Mouse (Mus musculus) activated CD4-positive, CD25-positive, alpha-beta regulatory T cell, adult 9 weeks (primary cell): ENCODE measurements around the gene Olfr632. TPM values are rescaled to one million over a fixed set of nuclear protein-coding genes. Genes with fewer than 3 reads are reported as not detected.

Experiments
- polyA plus RNA-seq: library from polyadenylated mRNA; unstranded; fragments of 100-300 nt; shearing (Covaris generic); gene quantifications from one replicate; pipeline ENCODE4 v1.2.1, GENCODE M21; 2017

The Olfr632 gene
- not detected for polyA plus RNA-seq

GRCm38 (mm10) chr7:103934264-103934663 lies at the start of gene Olfr632:
Olfr632 (plus strand) TSS chr7:103934347.

DNA sequence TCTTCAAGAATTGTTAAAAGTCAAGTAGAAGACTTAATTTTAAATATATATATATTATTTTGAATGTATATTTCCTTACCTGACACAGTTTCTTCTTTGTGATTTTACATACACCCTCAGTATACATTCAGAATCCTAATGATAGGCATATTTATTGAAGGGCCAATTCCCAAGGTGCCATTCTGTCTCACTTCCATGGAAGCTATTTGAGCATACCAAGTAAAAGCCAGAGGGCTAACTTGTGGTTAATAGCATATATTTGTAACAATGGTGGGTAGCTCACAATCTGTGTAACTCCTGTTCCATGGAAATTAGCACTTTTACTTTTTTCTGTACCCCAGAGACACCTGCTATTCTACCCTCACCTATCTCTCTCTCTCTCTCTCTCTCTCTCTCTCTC lies 48.0 kb upstream of the Olfr632 start, which contains the start of gene Olfr66:
Olfr66 (minus strand) TSS at position 101 of the 400 bp plus-strand sequence.

GRCm38 (mm10) chr7:103894385-103894784 lies 39.8 kb upstream of the Olfr632 start, which contains the start of gene Olfr64:
Olfr64 (minus strand) TSS chr7:103894485.

DNA sequence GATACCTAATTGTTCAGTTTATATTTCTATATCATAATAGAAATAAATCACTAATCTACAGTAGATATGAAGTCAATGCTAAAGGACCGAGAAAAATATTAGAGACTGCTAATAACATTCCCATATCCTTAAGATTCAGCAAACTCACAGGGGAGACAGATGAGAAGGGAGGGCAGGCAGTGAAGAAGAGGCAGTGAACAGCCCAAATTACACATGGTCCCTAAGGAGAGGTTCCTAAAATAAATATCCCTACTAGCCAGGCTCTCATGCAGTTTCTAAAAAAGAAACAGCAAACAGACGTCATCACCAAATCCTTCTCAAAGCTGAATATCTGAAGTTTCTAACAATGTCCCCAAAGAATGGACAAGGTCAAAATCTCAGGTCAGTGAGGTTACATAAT lies 31.0 kb upstream of the Olfr632 start, which contains the start of gene Olfr65:
Olfr65 (plus strand) TSS at position 301 of the 400 bp plus-strand sequence.

GRCm38 (mm10) chr7:103928525-103928924 lies 5.6 kb upstream of the Olfr632 start, which contains the start of gene Olfr631:
Olfr631 (plus strand) TSS chr7:103928825.

GRCm38 (mm10) chr7:103944137-103944536 lies 10.0 kb downstream of the Olfr632 start, which contains the start of gene Olfr633:
Olfr633 (plus strand) TSS chr7:103944437.

GRCm38 (mm10) chr7:103970852-103971251 lies 36.7 kb downstream of the Olfr632 start, which contains the start of gene Olfr635:
Olfr635 (plus strand) TSS chr7:103971152.

Other genes starting within 250 kb of the Olfr632 start
- not detected for gene Olfr243, start 219.7 kb upstream of the Olfr632 start, polyA plus RNA-seq
- not detected for gene Olfr628, start 204.0 kb upstream of the Olfr632 start, polyA plus RNA-seq
- gene Olfr629, start 189.4 kb upstream of the Olfr632 start, polyA plus RNA-seq: not detected
- gene Olfr630, start 177.0 kb upstream of the Olfr632 start, polyA plus RNA-seq: not detected
- gene Olfr69, start 162.8 kb upstream of the Olfr632 start, polyA plus RNA-seq: not detected
- not detected for gene Olfr68, start 154.6 kb upstream of the Olfr632 start, polyA plus RNA-seq
- not detected for gene Olfr67, start 142.5 kb upstream of the Olfr632 start, polyA plus RNA-seq
- gene Hbb-bt, start 120.4 kb upstream of the Olfr632 start, polyA plus RNA-seq: 106 TPM
- 546 TPM for gene Hbb-bs, start 106.3 kb upstream of the Olfr632 start, polyA plus RNA-seq
- gene Hbb-bh2, start 93.8 kb upstream of the Olfr632 start, polyA plus RNA-seq: not detected
- not detected for gene Hbb-bh1, start 91.2 kb upstream of the Olfr632 start, polyA plus RNA-seq
- gene Hbb-y, start 81.1 kb upstream of the Olfr632 start, polyA plus RNA-seq: not detected
- gene Olfr66, start 48.1 kb upstream of the Olfr632 start, polyA plus RNA-seq: not detected
- gene Olfr64, start 39.9 kb upstream of the Olfr632 start, polyA plus RNA-seq: not detected
- gene Olfr65, start 30.9 kb upstream of the Olfr632 start, polyA plus RNA-seq: not detected
- gene Olfr631, start 5.5 kb upstream of the Olfr632 start, polyA plus RNA-seq: not detected
- gene Olfr633, start 10.1 kb downstream of the Olfr632 start, polyA plus RNA-seq: not detected
- 0.04 TPM for gene Olfr635, start 36.8 kb downstream of the Olfr632 start, polyA plus RNA-seq
- not detected for gene Olfr638, start 64.4 kb downstream of the Olfr632 start, polyA plus RNA-seq
- not detected for gene Olfr639, start 83.0 kb downstream of the Olfr632 start, polyA plus RNA-seq
- not detected for gene Olfr640, start 91.2 kb downstream of the Olfr632 start, polyA plus RNA-seq
- not detected for gene Olfr641, start 101.1 kb downstream of the Olfr632 start, polyA plus RNA-seq
- not detected for gene Olfr642, start 118.3 kb downstream of the Olfr632 start, polyA plus RNA-seq
- not detected for gene 4930516K23Rik, start 127.1 kb downstream of the Olfr632 start, polyA plus RNA-seq
- not detected for gene Olfr644, start 137.5 kb downstream of the Olfr632 start, polyA plus RNA-seq
- gene Olfr645, start 151.1 kb downstream of the Olfr632 start, polyA plus RNA-seq: not detected
- gene Olfr646, start 170.5 kb downstream of the Olfr632 start, polyA plus RNA-seq: not detected
- gene Ubqln5, start 195.5 kb downstream of the Olfr632 start, polyA plus RNA-seq: not detected
- gene Olfr643, start 203.1 kb downstream of the Olfr632 start, polyA plus RNA-seq: not detected
- not detected for gene Ubqln3, start 208.9 kb downstream of the Olfr632 start, polyA plus RNA-seq
- not detected for gene Ubqlnl, start 216.2 kb downstream of the Olfr632 start, polyA plus RNA-seq
- gene Olfm5, start 230.5 kb downstream of the Olfr632 start, polyA plus RNA-seq: not detected
- not detected for gene Olfr648, start 249.0 kb downstream of the Olfr632 start, polyA plus RNA-seq